Mouse (Mus musculus): Measurements from ENCODE around the gene A2m. TPM values are rescaled to one million over a fixed set of nuclear protein-coding genes. Genes with fewer than 3 reads are reported as not detected.

The A2m gene
- polyA plus RNA-seq (2012; ENCODE audit: insufficient read depth, low replicate concordance), result not detected in 2 replicates

DNA sequence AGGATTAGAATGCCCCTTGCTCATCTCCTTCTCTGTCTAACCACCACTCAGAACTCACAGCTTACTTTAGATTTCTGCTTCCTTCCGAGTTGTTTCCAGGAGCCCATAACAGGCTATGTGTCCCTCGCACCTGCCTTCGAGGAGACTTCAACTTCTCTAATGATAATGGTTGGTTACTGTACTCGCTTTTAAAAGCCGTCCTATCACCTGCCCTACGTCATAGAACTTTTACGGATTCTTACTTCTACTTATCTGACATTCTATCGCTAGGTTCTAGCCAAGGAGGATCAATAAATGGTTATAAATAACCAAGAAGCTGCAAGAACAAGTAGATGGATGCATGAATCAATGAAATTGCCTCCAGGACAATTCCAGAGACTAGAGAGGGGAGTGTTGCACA, at the start of gene A2m:
Gene A2m (plus strand): TSS at position 301 of the 400 bp plus-strand sequence.
- H3K4me3 ChIP-seq (replicated peaks), result no peak within 1 kb of the TSS
- H3K9me3 ChIP-seq, result peaks cover 14% of the 10 kb centered on the region; the same call in 1 of the 2 replicates
- no peaks in the 10 kb centered on the region for H3K4me1 ChIP-seq
- TF ChIP-seq FLI1 (IDR thresholded peaks at IDR 0.05; ENCODE audit: low read length), result no peak
- H3K36me3 ChIP-seq (replicated peaks; ENCODE audit: low read length), result no peaks in the 10 kb centered on the region
- H3K27me3 ChIP-seq (replicated peaks), result no peaks in the 10 kb centered on the region

DNA sequence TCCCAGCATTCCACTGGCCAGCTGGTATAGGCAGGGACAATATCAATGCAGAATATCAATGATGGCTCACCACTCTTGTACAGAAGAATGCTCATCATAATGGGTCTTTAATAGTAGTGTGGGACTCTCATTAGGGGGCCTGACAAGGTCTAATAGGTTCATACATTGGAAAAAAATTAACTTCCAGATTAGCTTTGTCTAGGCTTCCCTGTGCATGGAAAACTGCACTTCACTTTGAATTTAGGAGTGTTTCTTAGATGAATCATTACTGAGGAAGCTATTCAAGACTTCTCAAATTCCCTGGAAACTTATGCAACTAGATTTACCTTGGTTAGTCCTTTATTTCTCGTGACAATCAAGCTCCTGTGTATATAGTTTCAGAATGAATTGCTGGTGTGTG, 45.0 kb upstream of the A2m start:
- TF ChIP-seq FLI1 (IDR thresholded peaks at IDR 0.05; ENCODE audit: low read length) (no peak), GATA1 (IDR thresholded peaks at IDR 0.05; ENCODE audit: borderline replicate concordance, low read length) (no peak)
- Histone ChIP-seq H3K9me3 (no peaks in the 10 kb centered on the region), H3K27me3 (replicated peaks) (no peaks in the 10 kb centered on the region), H3K36me3 (replicated peaks; ENCODE audit: low read length) (no peaks in the 10 kb centered on the region), H3K4me1 (no peaks in the 10 kb centered on the region), H3K4me3 (replicated peaks) (no peak overlapping the region)

DNA sequence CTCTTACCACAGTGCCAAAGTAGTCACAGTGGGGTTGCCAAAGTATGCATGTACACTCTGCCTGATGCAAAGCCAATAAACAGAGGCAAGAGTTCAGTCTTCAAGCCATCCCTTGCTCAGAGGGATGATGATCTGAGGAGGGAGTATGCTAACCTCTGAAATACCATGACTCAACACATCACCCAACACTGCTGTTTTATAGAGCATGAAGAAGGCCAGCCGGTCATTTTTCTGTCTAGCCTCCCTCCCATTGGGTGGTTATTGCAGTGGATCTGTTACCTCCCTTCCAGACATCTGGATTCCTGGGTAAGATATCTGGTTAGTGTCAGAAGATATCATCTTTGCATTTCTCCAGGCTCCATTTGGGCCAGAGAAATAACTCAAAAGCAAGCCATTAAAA, 34.2 kb upstream of the A2m start:
- Histone ChIP-seq H3K4me3 (replicated peaks) (no peak overlapping the region), H3K27me3 (replicated peaks) (no peaks in the 10 kb centered on the region), H3K4me1 (no peaks in the 10 kb centered on the region), H3K36me3 (replicated peaks; ENCODE audit: low read length) (no peaks in the 10 kb centered on the region), H3K9me3 (no peaks in the 10 kb centered on the region)
- TF ChIP-seq GATA1 (IDR thresholded peaks at IDR 0.05; ENCODE audit: borderline replicate concordance, low read length) (no peak), FLI1 (IDR thresholded peaks at IDR 0.05; ENCODE audit: low read length) (no peak)

DNA sequence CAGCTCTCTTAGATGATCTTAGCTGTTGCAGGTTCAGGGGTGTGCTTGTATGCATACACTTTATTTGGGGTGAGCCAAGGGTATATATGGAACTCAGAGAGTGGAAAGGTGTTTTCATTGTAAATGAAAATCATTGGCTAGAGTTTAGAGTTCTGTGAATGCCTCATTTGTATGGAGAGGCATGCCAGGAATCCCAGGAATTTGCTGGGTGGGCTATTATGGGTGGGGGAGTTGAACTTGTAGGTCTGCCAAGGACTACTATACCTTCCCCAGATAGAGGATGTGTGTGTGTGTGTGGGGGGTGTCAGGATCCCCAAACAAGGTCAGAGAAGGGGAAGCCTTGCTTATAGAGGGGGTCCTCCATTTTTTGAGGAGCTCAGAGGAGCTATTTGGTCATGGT, 27.3 kb upstream of the A2m start:
- no peaks in the 10 kb centered on the region for H3K36me3 ChIP-seq (replicated peaks; ENCODE audit: low read length)
- no peak overlapping the region for H3K4me3 ChIP-seq (replicated peaks)
- TF ChIP-seq GATA1 (IDR thresholded peaks at IDR 0.05; ENCODE audit: borderline replicate concordance, low read length), result no peak
- no peak for TF ChIP-seq FLI1 (IDR thresholded peaks at IDR 0.05; ENCODE audit: low read length)
- H3K4me1 ChIP-seq, result 0 out of 2 replicates have a peak, but pooled peaks cover 3% of the 10 kb centered on the region
- H3K27me3 ChIP-seq (replicated peaks), result no peaks in the 10 kb centered on the region
- no peaks in the 10 kb centered on the region for H3K9me3 ChIP-seq

- no peak for TF ChIP-seq FLI1 (IDR thresholded peaks at IDR 0.05; ENCODE audit: low read length)
- TF ChIP-seq GATA1 (IDR thresholded peaks at IDR 0.05; ENCODE audit: borderline replicate concordance, low read length), result no peak
- Histone ChIP-seq H3K36me3 (replicated peaks; ENCODE audit: low read length) (no peaks in the 10 kb centered on the region), H3K4me1 (0 out of 2 replicates have a peak, but pooled peaks cover under 1% of the 10 kb centered on the region), H3K9me3 (no peaks in the 10 kb centered on the region), H3K4me3 (replicated peaks) (no peak overlapping the region), H3K27me3 (replicated peaks) (no peaks in the 10 kb centered on the region)
Measured at GRCm38 (mm10) chr6:121611796-121612195, 23.4 kb upstream of the A2m start.

GRCm38 (mm10) chr6:121617476-121617875, 17.7 kb upstream of the A2m start:
- Histone ChIP-seq H3K36me3 (replicated peaks; ENCODE audit: low read length) (no peaks in the 10 kb centered on the region), H3K9me3 (no peaks in the 10 kb centered on the region), H3K4me1 (no peaks in the 10 kb centered on the region), H3K27me3 (replicated peaks) (no peaks in the 10 kb centered on the region), H3K4me3 (replicated peaks) (no peak overlapping the region)
- TF ChIP-seq FLI1 (IDR thresholded peaks at IDR 0.05; ENCODE audit: low read length), result no peak
- TF ChIP-seq GATA1 (IDR thresholded peaks at IDR 0.05; ENCODE audit: borderline replicate concordance, low read length), result no peak

- no peaks in the 10 kb centered on the region for H3K9me3 ChIP-seq
- no peak overlapping the region for H3K4me3 ChIP-seq (replicated peaks)
- TF ChIP-seq GATA1 (IDR thresholded peaks at IDR 0.05; ENCODE audit: borderline replicate concordance, low read length), result no peak
- no peak for TF ChIP-seq FLI1 (IDR thresholded peaks at IDR 0.05; ENCODE audit: low read length)
- no peaks in the 10 kb centered on the region for H3K4me1 ChIP-seq
- H3K36me3 ChIP-seq (replicated peaks; ENCODE audit: low read length), result no peaks in the 10 kb centered on the region
- no peaks in the 10 kb centered on the region for H3K27me3 ChIP-seq (replicated peaks)
Measured at GRCm38 (mm10) chr6:121622525-121622924, 12.7 kb upstream of the A2m start.

DNA sequence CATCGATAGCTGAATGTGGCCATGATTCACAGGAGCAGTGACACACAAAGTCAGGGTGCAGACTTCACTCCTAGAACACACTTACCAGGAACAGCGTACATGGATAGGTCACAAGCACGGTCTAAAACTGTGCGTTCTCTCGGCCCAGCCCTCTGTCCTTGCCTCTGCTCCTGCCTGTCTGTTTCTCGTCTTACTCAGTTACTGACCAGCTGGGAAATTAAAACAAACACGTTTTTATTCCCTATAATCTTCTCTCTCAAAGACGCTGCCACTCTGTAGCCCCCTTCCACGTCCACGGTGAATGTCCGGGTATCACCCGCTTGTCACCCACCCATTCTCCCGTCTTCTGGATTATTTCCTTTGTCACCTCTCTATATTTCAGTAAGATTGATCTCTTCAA, 656 bp upstream of the A2m start:
- no peaks in the 10 kb centered on the region for H3K4me1 ChIP-seq
- peaks cover 14% of the 10 kb centered on the region; the same call in 1 of the 2 replicates for H3K9me3 ChIP-seq
- no peaks in the 10 kb centered on the region for H3K36me3 ChIP-seq (replicated peaks; ENCODE audit: low read length)
- no peaks in the 10 kb centered on the region for H3K27me3 ChIP-seq (replicated peaks)
- no peak overlapping the region for H3K4me3 ChIP-seq (replicated peaks)
- TF ChIP-seq FLI1 (IDR thresholded peaks at IDR 0.05; ENCODE audit: low read length) (no peak), GATA1 (IDR thresholded peaks at IDR 0.05; ENCODE audit: borderline replicate concordance, low read length) (no peak)

DNA sequence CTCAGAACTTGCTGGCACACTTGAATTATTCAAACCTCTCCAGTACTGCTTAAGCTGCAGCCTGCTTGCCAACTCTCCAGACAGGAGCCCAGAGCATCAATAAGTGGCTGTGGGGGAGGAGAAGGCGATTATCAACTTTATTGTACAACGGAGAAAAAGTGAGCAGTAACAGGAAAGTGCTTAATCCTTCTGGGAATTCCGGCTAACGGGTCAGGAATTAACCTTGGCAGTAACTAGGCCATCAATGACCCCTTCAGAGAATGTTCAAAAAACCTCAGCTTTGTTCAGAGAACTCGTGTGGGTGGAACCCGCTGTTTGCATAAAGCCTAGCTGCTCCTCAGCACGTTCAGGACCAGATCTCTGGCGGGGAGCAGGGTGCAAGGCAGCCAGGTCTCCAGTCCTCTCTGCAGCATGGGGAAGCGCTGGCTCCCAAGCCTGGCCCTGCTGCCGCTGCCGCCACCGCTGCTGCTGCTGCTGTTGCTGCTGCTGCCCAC, 749 bp downstream of the A2m start:
- no peak overlapping the region for H3K4me3 ChIP-seq (replicated peaks)
- TF ChIP-seq FLI1 (IDR thresholded peaks at IDR 0.05; ENCODE audit: low read length) (no peak), GATA1 (IDR thresholded peaks at IDR 0.05; ENCODE audit: borderline replicate concordance, low read length) (no peak)

DNA sequence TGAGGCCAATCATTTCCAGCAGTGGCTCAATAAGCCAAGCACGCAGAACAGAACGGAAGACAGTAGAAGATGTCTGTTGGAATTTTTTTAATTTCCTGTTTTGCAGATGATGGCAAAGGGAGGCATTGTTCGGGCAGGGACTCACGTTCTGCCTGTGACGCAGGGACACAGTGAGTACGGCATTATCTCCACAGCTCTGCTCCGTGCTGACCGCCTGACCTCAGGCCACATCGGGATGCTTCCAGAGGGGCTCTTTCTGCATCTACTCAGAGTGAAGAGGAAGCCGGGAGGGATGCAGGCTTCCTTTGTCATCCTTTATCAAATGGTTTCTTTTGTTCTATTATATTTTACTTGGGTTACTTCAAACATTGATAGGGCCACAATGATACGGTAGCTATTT, 13.3 kb downstream of the A2m start:
- H3K36me3 ChIP-seq (replicated peaks; ENCODE audit: low read length), result no peaks in the 10 kb centered on the region
- no peaks in the 10 kb centered on the region for H3K9me3 ChIP-seq
- H3K4me1 ChIP-seq, result no peaks in the 10 kb centered on the region
- H3K27me3 ChIP-seq (replicated peaks), result no peaks in the 10 kb centered on the region
- TF ChIP-seq GATA1 (IDR thresholded peaks at IDR 0.05; ENCODE audit: borderline replicate concordance, low read length), result no peak
- no peak for TF ChIP-seq FLI1 (IDR thresholded peaks at IDR 0.05; ENCODE audit: low read length)
- no peak overlapping the region for H3K4me3 ChIP-seq (replicated peaks)

More for the DNA sequence above, 749 bp downstream of the A2m start:
- Histone ChIP-seq H3K4me1 (no peaks in the 10 kb centered on the region), H3K36me3 (replicated peaks; ENCODE audit: low read length) (no peaks in the 10 kb centered on the region), H3K27me3 (replicated peaks) (no peaks in the 10 kb centered on the region), H3K9me3 (peaks cover 14% of the 10 kb centered on the region; the same call in 1 of the 2 replicates)

Other genes starting within 250 kb of the A2m start
- gene Iqsec3, start 161.7 kb upstream of the A2m start, polyA plus RNA-seq (2012; ENCODE audit: insufficient read depth, low replicate concordance), result not detected in 2 replicates
- gene Gm7298, start 97.6 kb downstream of the A2m start, polyA plus RNA-seq (2012; ENCODE audit: insufficient read depth, low replicate concordance), result not detected in 2 replicates
- 0.36 TPM in 1 of 2 replicates, not detected in the other for gene Mug1, start 203.2 kb downstream of the A2m start, polyA plus RNA-seq (2012; ENCODE audit: insufficient read depth, low replicate concordance)